Comparison of ENCODE assay signal across 10 mouse cellular contexts in genomic region chr12:103513451-103513871, GRCm38 (mm10). TPM values are rescaled to one million over a fixed set of nuclear protein-coding genes. Genes with fewer than 3 reads are reported as not detected.
A peak's percentile ranks its signal among the peaks of the same experiment; 100 is the strongest.
DNase-seq lines count a peak whose midpoint lies in the region; ATAC-seq and TF ChIP-seq lines count a peak whose summit lies in the region.
"Had no signal": no experiment of that assay in that cellular context is flagged by ENCODE, and none has a peak within 500 bp of the region (broad histone marks: within the 10 kb centered on the region; RNA-seq: fewer than 3 reads in every experiment).

No protein-coding gene starts in this region.

- no peaks in the 10 kb centered on the region for H3K4me1 ChIP-seq in neural tube, embryonic 14.5 days (ENCODE audit: control insufficient read depth, insufficient read depth, low read length)
- H3K4me1 ChIP-seq in heart, adult 2 months (ENCODE audit: control insufficient read depth, insufficient read depth, low read length) = no peaks in the 10 kb centered on the region
- H3K4me1 ChIP-seq: limb, embryonic 15.5 days; stomach, embryonic 15.5 days had no signal

- intact Hi-C loops in heart, adult 2 months (cut with DNase I) = no loop called here

- no peak for TF ChIP-seq CTCF in heart, adult 2 months (IDR thresholded peaks at IDR 0.05)

- peak; percentile 81 for ATAC-seq in neural tube, embryonic 14.5 days (ENCODE audit: low read depth)

- no peaks in the 10 kb centered on the region for H3K79me2 ChIP-seq in heart, adult 2 months (replicated peaks; ENCODE audit: control insufficient read depth, insufficient read depth, low read length)

- no peak for TF ChIP-seq POLR2A in heart, adult 2 months (IDR thresholded peaks at IDR 0.05; ENCODE audit: insufficient read depth, low read depth, low read length)

- no peaks in the 10 kb centered on the region for H3K9me3 ChIP-seq in neural tube, embryonic 14.5 days (ENCODE audit: control insufficient read depth, low read length)
- H3K9me3 ChIP-seq: limb, embryonic 15.5 days; stomach, embryonic 15.5 days had no signal

- H3K9ac ChIP-seq in neural tube, embryonic 14.5 days (replicated peaks; ENCODE audit: low read depth, low read length) = no peak overlapping the region
- H3K9ac ChIP-seq in heart, adult 2 months (ENCODE audit: low read depth, low read length) = no peak overlapping the region
- H3K9ac ChIP-seq: limb, embryonic 15.5 days; stomach, embryonic 15.5 days had no signal

- H3K4me2 ChIP-seq in neural tube, embryonic 14.5 days (ENCODE audit: low read depth, low read length) = no peak overlapping the region
- H3K4me2 ChIP-seq: limb, embryonic 15.5 days; stomach, embryonic 15.5 days had no signal

- H3K27ac ChIP-seq in neural tube, embryonic 14.5 days (ENCODE audit: low read depth, low read length) = no peak overlapping the region
- no peak overlapping the region for H3K27ac ChIP-seq in heart, adult 2 months
- H3K27ac ChIP-seq: limb, embryonic 15.5 days; stomach, embryonic 15.5 days had no signal

- H3K4me3 ChIP-seq in neural tube, embryonic 14.5 days (ENCODE audit: low read depth, low read length) = no peak overlapping the region
- no peak overlapping the region for H3K4me3 ChIP-seq in heart, adult 2 months
- H3K4me3 ChIP-seq: limb, embryonic 15.5 days; stomach, embryonic 15.5 days had no signal

- no peaks in the 10 kb centered on the region for H3K36me3 ChIP-seq in neural tube, embryonic 14.5 days (ENCODE audit: control insufficient read depth, insufficient read depth, low read length)
- H3K36me3 ChIP-seq in heart, adult 2 months (ENCODE audit: control insufficient read depth, insufficient read depth, low read length) = no peaks in the 10 kb centered on the region
- H3K36me3 ChIP-seq: limb, embryonic 15.5 days; stomach, embryonic 15.5 days had no signal

- DNase-seq in embryo, embryonic 11 days = peak; percentile 12
- peak; percentile 69 to 80 for DNase-seq in frontal cortex, adult 2 months (ENCODE audit: extremely low spot score in 1 of 2, low spot score in 1 of 2)
- DNase-seq in left cerebral cortex, adult 11 months (ENCODE audit: low spot score) = peak; percentile 61
- no peak for DNase-seq in urinary bladder, adult 18-20 months (ENCODE audit: low spot score in 2 of 2)
- no peak for DNase-seq in adrenal gland, adult 2 months
- no peak for DNase-seq in heart, adult 2 months
- no peak for DNase-seq in c-Kit-positive CD71-positive TER-119-positive erythroid progenitor cells, embryonic 14.5 days (ENCODE audit: low spot score)

- no peak for TF ChIP-seq EP300 in heart, adult 2 months (IDR thresholded peaks at IDR 0.05; ENCODE audit: insufficient read depth, low read depth, low read length)

- no peaks in the 10 kb centered on the region for H3K27me3 ChIP-seq in neural tube, embryonic 14.5 days (ENCODE audit: control insufficient read depth, insufficient read depth, low read length)
- H3K27me3 ChIP-seq in heart, adult 2 months (ENCODE audit: control insufficient read depth, insufficient read depth, low read length) = no peaks in the 10 kb centered on the region
- H3K27me3 ChIP-seq: limb, embryonic 15.5 days; stomach, embryonic 15.5 days had no signal

- WGBS in neural tube, embryonic 14.5 days = 25% methylated on average over 4 of the region's 4 CpGs
- WGBS in heart, adult 2 months = 50% methylated on average over 4 of the region's 4 CpGs

RNA-seq across cellular contexts. Expression of gene Ppp4r4, which starts 18.6 kb away (rescaled TPM):
- 20.8 and 23.5 TPM in 2 replicates for polyA plus RNA-seq in frontal cortex, adult 2 months (2012; rRNA removed)
- polyA plus RNA-seq in neural tube, embryonic 14.5 days (2014; fragmentation: Nextera tagmentation; extraction: Ambion mirVana) = 3.8 and 4.3 TPM in 2 replicates
- total RNA-seq in adrenal gland, adult 2 months (2021) = 1 to 10 TPM; 2.9 to 4.8 TPM
- 0.98 and 2.1 TPM in 2 replicates for polyA plus RNA-seq in adrenal gland, adult 2 months (2012; rRNA removed)
- under 1 TPM; 0.16 to 0.37 TPM for total RNA-seq in heart, adult 2 months (2021)
- 0.06 and 0.29 TPM in 2 replicates for polyA plus RNA-seq in heart, adult 2 months (2012; rRNA removed)

RNA-seq across cellular contexts. Expression of gene Ifi27l2b, which starts 56.4 kb away (rescaled TPM):
- polyA plus RNA-seq in frontal cortex, adult 2 months (2012; rRNA removed) = not detected in 2 replicates
- not detected in 2 replicates for polyA plus RNA-seq in neural tube, embryonic 14.5 days (2014; fragmentation: Nextera tagmentation; extraction: Ambion mirVana)
- total RNA-seq in adrenal gland, adult 2 months (2021) = not detected
- polyA plus RNA-seq in adrenal gland, adult 2 months (2012; rRNA removed) = not detected in 2 replicates
- not detected for total RNA-seq in heart, adult 2 months (2021)
- 0.29 TPM in 1 of 2 replicates, not detected in the other for polyA plus RNA-seq in heart, adult 2 months (2012; rRNA removed)
- polyA plus RNA-seq: limb, embryonic 15.5 days had no signal

Comparison
In these comparisons a context has a peak if more than half of its experiments do, and no peak if none do; other contexts are left out.
1. DNase-seq: peak in embryo, embryonic 11 days (single experiment), frontal cortex, adult 2 months (2 of 2) and left cerebral cortex, adult 11 months (single experiment); none in urinary bladder, adult 18-20 months (0 of 2), adrenal gland, adult 2 months (single experiment), heart, adult 2 months (0 of 2) and c-Kit-positive CD71-positive TER-119-positive erythroid progenitor cells, embryonic 14.5 days (single experiment).